ENCODE assay signal across 15 mouse cellular contexts in genomic region chr4:135416367-135416766, GRCm38 (mm10). TPM values are rescaled to one million over a fixed set of nuclear protein-coding genes. Genes with fewer than 3 reads are reported as not detected.
A peak's percentile ranks its signal among the peaks of the same experiment; 100 is the strongest.
DNase-seq lines count a peak whose midpoint lies in the region; ATAC-seq and TF ChIP-seq lines count a peak whose summit lies in the region.
"Had no signal": no experiment of that assay in that cellular context is flagged by ENCODE, and none has a peak within 500 bp of the region (broad histone marks: within the 10 kb centered on the region; RNA-seq: fewer than 3 reads in every experiment).

No protein-coding gene starts in this region.

- peaks cover 10% of the 10 kb centered on the region for H3K4me1 ChIP-seq in cerebellum, adult 2 months (ENCODE audit: control insufficient read depth, insufficient read depth, low read length)
- H3K4me1 ChIP-seq: embryonic facial prominence, embryonic 13.5 days; forebrain, embryonic 12.5 days; heart, embryonic 12.5 days; hindbrain, embryonic 15.5 days had no signal

- 93% methylated on average over 21 of the region's 21 CpGs for WGBS in cerebellum, adult 2 months

- H3K4me3 ChIP-seq in cerebellum, adult 2 months (replicated peaks; ENCODE audit: insufficient read depth, low read depth, low read length): no peak overlapping the region
- H3K4me3 ChIP-seq: embryonic facial prominence, embryonic 13.5 days; forebrain, embryonic 12.5 days; heart, embryonic 12.5 days; hindbrain, embryonic 15.5 days had no signal

- no peak overlapping the region for H3K27ac ChIP-seq in cerebellum, adult 2 months (ENCODE audit: insufficient read depth, low read length)
- H3K27ac ChIP-seq: embryonic facial prominence, embryonic 13.5 days; forebrain, embryonic 12.5 days; hindbrain, embryonic 15.5 days had no signal

- intact Hi-C loops in heart, postnatal 36 days (cut with DNase I): no loop called here
- intact Hi-C loops in heart, postnatal 25 days (cut with DNase I): no loop called here

- peak; percentile 74 for ATAC-seq in CD4-positive, CD25-positive, alpha-beta regulatory T cell, adult 4 months
- peak; percentile 52 for ATAC-seq in inflammation-experienced regulatory T-cells, adult 6 months
- peak; percentile 68 for ATAC-seq in monocyte, adult 5-6 weeks (replicated peaks; ENCODE audit: insufficient number of reproducible peaks, low FRiP score, low TSS enrichment, poor library complexity, severe bottlenecking)

- no peak for TF ChIP-seq CTCF in cerebellum, adult 2 months (IDR thresholded peaks at IDR 0.05; ENCODE audit: borderline replicate concordance, insufficient read depth, low read depth, low read length)

- TF ChIP-seq POLR2A in cerebellum, adult 2 months (IDR thresholded peaks at IDR 0.05; ENCODE audit: borderline replicate concordance, insufficient read depth, low read length): no peak

- H3K27me3 ChIP-seq in cerebellum, adult 2 months (ENCODE audit: control insufficient read depth, insufficient read depth, low read length): no peaks in the 10 kb centered on the region
- H3K27me3 ChIP-seq: embryonic facial prominence, embryonic 13.5 days; forebrain, embryonic 12.5 days; heart, embryonic 12.5 days; hindbrain, embryonic 15.5 days had no signal

- DNase-seq in heart, postnatal 36 days: peak; percentile 10 to 11
- DNase-seq in heart, postnatal 25 days (ENCODE audit: low spot score): no peak
- DNase-seq in urinary bladder, adult 18-20 months (ENCODE audit: low spot score in 2 of 2): no peak
- DNase-seq in embryo, embryonic 10.5 days (ENCODE audit: low spot score): no peak
- no peak for DNase-seq in cerebellum, adult 2 months
- DNase-seq: B cell, adult 2 months; cerebellum, postnatal 14 days; lung, postnatal 36 days had no signal

RNA-seq across cellular contexts. Expression of gene Rcan3, which starts 17.3 kb away (rescaled TPM):
- 10 to 100 TPM; 10.8 to 15.0 TPM for total RNA-seq in heart, postnatal 36 days (2021)
- 10 to 100 TPM in 1 of 2 experiments, 1 to 10 TPM in 1; 9.7 to 11.5 TPM for total RNA-seq in heart, postnatal 25 days (2021)
- 10 to 100 TPM; 15.0 to 16.0 TPM for polyA plus RNA-seq in CD4-positive, CD25-positive, alpha-beta regulatory T cell, adult 4 months (2017; shearing (Covaris generic))
- polyA plus RNA-seq in inflammation-experienced regulatory T-cells, adult 6 months (2017; shearing (Covaris generic)): 10 to 100 TPM in 2 of 3 experiments, 1 to 10 TPM in 1; 8.4 to 16.1 (median 13.4) TPM
- total RNA-seq in monocyte, adult 5-6 weeks (2017): 0.75 to 4.6 TPM (median 3.8 TPM) in 3 replicates
- polyA plus RNA-seq in cerebellum, adult 2 months (2012; rRNA removed): 74.3 and 80.4 TPM in 2 replicates

RNA-seq across cellular contexts. Expression of gene Ncmap, which starts 18.3 kb away (rescaled TPM):
- total RNA-seq in heart, postnatal 36 days (2021): under 1 TPM in 1 of 2 experiments, not detected in 1; 0.33 TPM
- under 1 TPM in 1 of 2 experiments, not detected in 1; 0.31 TPM for total RNA-seq in heart, postnatal 25 days (2021)
- polyA plus RNA-seq in CD4-positive, CD25-positive, alpha-beta regulatory T cell, adult 4 months (2017; shearing (Covaris generic)): 10 to 100 TPM; 68.5 to 95.2 TPM
- polyA plus RNA-seq in inflammation-experienced regulatory T-cells, adult 6 months (2017; shearing (Covaris generic)): 10 to 100 TPM in 2 of 3 experiments, 1 to 10 TPM in 1; 4.0 to 58.5 (median 35.5) TPM
- not detected in 3 replicates for total RNA-seq in monocyte, adult 5-6 weeks (2017)
- 4.1 and 4.7 TPM in 2 replicates for polyA plus RNA-seq in cerebellum, adult 2 months (2012; rRNA removed)

Comparison
In these comparisons a context has a peak if more than half of its experiments do, and no peak if none do; other contexts are left out.
1. DNase-seq: peak in heart, postnatal 36 days (2 of 2); none in heart, postnatal 25 days (single experiment), urinary bladder, adult 18-20 months (0 of 2), embryo, embryonic 10.5 days (single experiment) and cerebellum, adult 2 months (0 of 2).
2. Peak in every context shown above with its lines, with median percentiles within 50 percentile points of each other: ATAC-seq.